Mouse (Mus musculus): ENCODE results near the gene Gpm6b. TPM values are rescaled to one million over a fixed set of nuclear protein-coding genes. Genes with fewer than 3 reads are reported as not detected.

Gene Gpm6b
- polyA plus RNA-seq, 1 experiment from 2014 or later = 245 TPM

- Histone ChIP-seq H3K36me3 (ENCODE audit: control insufficient read depth, insufficient read depth, low read length) (no peaks in the 10 kb centered on the region), H3K27ac (ENCODE audit: low read depth, low read length) (peak overlapping the region; percentile 65), H3K27me3 (replicated peaks; ENCODE audit: control insufficient read depth, insufficient read depth, low read length) (no peaks in the 10 kb centered on the region), H3K4me3 (ENCODE audit: low read depth, low read length) (no peak overlapping the region), H3K4me2 (ENCODE audit: low read length) (no peak overlapping the region), H3K9me3 (replicated peaks; ENCODE audit: control insufficient read depth, low read length) (no peaks in the 10 kb centered on the region), H3K4me1 (ENCODE audit: control insufficient read depth, insufficient read depth, low read length) (peaks cover 13% of the 10 kb centered on the region; the same call in 1 of the 2 replicates), H3K9ac (ENCODE audit: low read length) (no peak overlapping the region)
- DNase-seq (ENCODE audit: low spot score) = peak; percentile 63
- 25% methylated on average over 1 of the region's 1 CpGs for WGBS
- ATAC-seq = peak; percentile 24; the same call in 1 of the 2 replicates
Observed at GRCm38 (mm10) chrX:166315251-166315650, 76.5 kb downstream of the Gpm6b start.

GRCm38 (mm10) chrX:166316552-166317375 lies 78.1 kb downstream of the Gpm6b start:
- peak; percentile 89 for DNase-seq (ENCODE audit: low spot score)
- no peak overlapping the region for H3K4me2 ChIP-seq (ENCODE audit: low read length)

GRCm38 (mm10) chrX:166317376-166317679 lies 78.6 kb downstream of the Gpm6b start:
- Histone ChIP-seq H3K9me3 (replicated peaks; ENCODE audit: control insufficient read depth, low read length) (no peaks in the 10 kb centered on the region), H3K4me2 (ENCODE audit: low read length) (no peak overlapping the region), H3K27ac (ENCODE audit: low read depth, low read length) (peak overlapping the region; percentile 65), H3K4me1 (ENCODE audit: control insufficient read depth, insufficient read depth, low read length) (peaks cover 13% of the 10 kb centered on the region; the same call in 1 of the 2 replicates), H3K36me3 (ENCODE audit: control insufficient read depth, insufficient read depth, low read length) (no peaks in the 10 kb centered on the region), H3K27me3 (replicated peaks; ENCODE audit: control insufficient read depth, insufficient read depth, low read length) (no peaks in the 10 kb centered on the region), H3K4me3 (ENCODE audit: low read depth, low read length) (no peak overlapping the region), H3K9ac (ENCODE audit: low read length) (no peak overlapping the region)
- WGBS = 53% methylated on average over 1 of the region's 1 CpGs
- ATAC-seq = no peak; the same call in 1 of the 2 replicates
- peak; percentile 62 for DNase-seq (ENCODE audit: low spot score)

More at GRCm38 (mm10) chrX:166316552-166317375, 78.1 kb downstream of the Gpm6b start:
- ATAC-seq = peak; percentile 91
- 32% methylated on average over 7 of the region's 7 CpGs for WGBS
- Histone ChIP-seq H3K27ac (ENCODE audit: low read depth, low read length) (peak overlapping the region; percentile 65; the same call in 1 of the 2 replicates), H3K4me1 (ENCODE audit: control insufficient read depth, insufficient read depth, low read length) (peaks cover 13% of the 10 kb centered on the region; the same call in 1 of the 2 replicates), H3K9me3 (replicated peaks; ENCODE audit: control insufficient read depth, low read length) (no peaks in the 10 kb centered on the region), H3K36me3 (ENCODE audit: control insufficient read depth, insufficient read depth, low read length) (no peaks in the 10 kb centered on the region), H3K9ac (ENCODE audit: low read length) (no peak overlapping the region; the same call in 1 of the 2 replicates), H3K4me3 (ENCODE audit: low read depth, low read length) (no peak overlapping the region), H3K27me3 (replicated peaks; ENCODE audit: control insufficient read depth, insufficient read depth, low read length) (no peaks in the 10 kb centered on the region)

GRCm38 (mm10) chrX:166323226-166323625 lies 84.5 kb downstream of the Gpm6b start:
- H3K9me3 ChIP-seq (replicated peaks; ENCODE audit: control insufficient read depth, low read length) = no peaks in the 10 kb centered on the region
- H3K36me3 ChIP-seq (ENCODE audit: control insufficient read depth, insufficient read depth, low read length) = no peaks in the 10 kb centered on the region
- H3K4me1 ChIP-seq (ENCODE audit: control insufficient read depth, insufficient read depth, low read length) = peaks cover 4% of the 10 kb centered on the region; the same call in 1 of the 2 replicates
- 86% methylated on average over 3 of the region's 3 CpGs for WGBS
- no peak overlapping the region for H3K4me3 ChIP-seq (ENCODE audit: low read depth, low read length)
- no peak overlapping the region for H3K27ac ChIP-seq (ENCODE audit: low read depth, low read length)
- no peak for ATAC-seq
- H3K27me3 ChIP-seq (replicated peaks; ENCODE audit: control insufficient read depth, insufficient read depth, low read length) = no peaks in the 10 kb centered on the region
- no peak for DNase-seq (ENCODE audit: low spot score)
- no peak overlapping the region for H3K9ac ChIP-seq (ENCODE audit: low read length)
- H3K4me2 ChIP-seq (ENCODE audit: low read length) = no peak overlapping the region

- DNase-seq (ENCODE audit: low spot score) (no peak), ATAC-seq (peak; percentile 14; the same call in 1 of the 2 replicates)
- Histone ChIP-seq H3K27me3 (replicated peaks; ENCODE audit: control insufficient read depth, insufficient read depth, low read length) (no peaks in the 10 kb centered on the region; the same call in 1 of the 2 replicates), H3K4me3 (ENCODE audit: low read depth, low read length) (no peak overlapping the region), H3K9me3 (replicated peaks; ENCODE audit: control insufficient read depth, low read length) (no peaks in the 10 kb centered on the region), H3K4me2 (ENCODE audit: low read length) (no peak overlapping the region), H3K9ac (ENCODE audit: low read length) (no peak overlapping the region), H3K36me3 (ENCODE audit: control insufficient read depth, insufficient read depth, low read length) (no peaks in the 10 kb centered on the region), H3K4me1 (ENCODE audit: control insufficient read depth, insufficient read depth, low read length) (peaks cover 4% of the 10 kb centered on the region; the same call in 1 of the 2 replicates), H3K27ac (ENCODE audit: low read depth, low read length) (peak overlapping the region; percentile 89)
- WGBS = 52% methylated on average over 5 of the region's 5 CpGs
Observed at GRCm38 (mm10) chrX:166327621-166328020, 88.9 kb downstream of the Gpm6b start.

- Histone ChIP-seq H3K36me3 (ENCODE audit: control insufficient read depth, insufficient read depth, low read length) (no peaks in the 10 kb centered on the region), H3K9ac (ENCODE audit: low read length) (no peak overlapping the region), H3K27ac (ENCODE audit: low read depth, low read length) (peak overlapping the region; percentile 89), H3K4me3 (ENCODE audit: low read depth, low read length) (no peak overlapping the region), H3K27me3 (replicated peaks; ENCODE audit: control insufficient read depth, insufficient read depth, low read length) (no peaks in the 10 kb centered on the region; the same call in 1 of the 2 replicates), H3K4me1 (ENCODE audit: control insufficient read depth, insufficient read depth, low read length) (peaks cover 4% of the 10 kb centered on the region; the same call in 1 of the 2 replicates), H3K9me3 (replicated peaks; ENCODE audit: control insufficient read depth, low read length) (no peaks in the 10 kb centered on the region), H3K4me2 (ENCODE audit: low read length) (no peak overlapping the region)
- DNase-seq (ENCODE audit: low spot score) (no peak), ATAC-seq (peak; percentile 27)
- 43% methylated on average over 3 of the region's 3 CpGs for WGBS
Observed at GRCm38 (mm10) chrX:166328219-166328901, 89.6 kb downstream of the Gpm6b start.

- ATAC-seq (peak; percentile 92), DNase-seq (ENCODE audit: low spot score) (peak; percentile 78)
- H3K27me3 ChIP-seq (replicated peaks; ENCODE audit: control insufficient read depth, insufficient read depth, low read length) = no peaks in the 10 kb centered on the region; the same call in 1 of the 2 replicates
- H3K4me1 ChIP-seq (ENCODE audit: control insufficient read depth, insufficient read depth, low read length) = peaks cover 4% of the 10 kb centered on the region; the same call in 1 of the 2 replicates
- H3K4me2 ChIP-seq (ENCODE audit: low read length) = peak overlapping the region; percentile 28
- no peaks in the 10 kb centered on the region for H3K36me3 ChIP-seq (ENCODE audit: control insufficient read depth, insufficient read depth, low read length)
- H3K9ac ChIP-seq (ENCODE audit: low read length) = no peak overlapping the region; the same call in 1 of the 2 replicates
- H3K4me3 ChIP-seq (ENCODE audit: low read depth, low read length) = no peak overlapping the region
- peak overlapping the region; percentile 89 for H3K27ac ChIP-seq (ENCODE audit: low read depth, low read length)
- no peaks in the 10 kb centered on the region for H3K9me3 ChIP-seq (replicated peaks; ENCODE audit: control insufficient read depth, low read length)
- WGBS = 34% methylated on average over 9 of the region's 9 CpGs
Observed at GRCm38 (mm10) chrX:166328904-166329451, 90.3 kb downstream of the Gpm6b start.

- no peaks in the 10 kb centered on the region for H3K36me3 ChIP-seq (ENCODE audit: control insufficient read depth, insufficient read depth, low read length)
- no peak overlapping the region for H3K27ac ChIP-seq (ENCODE audit: low read depth, low read length)
- ATAC-seq = no peak
- no peaks in the 10 kb centered on the region for H3K9me3 ChIP-seq (replicated peaks; ENCODE audit: control insufficient read depth, low read length)
- H3K27me3 ChIP-seq (replicated peaks; ENCODE audit: control insufficient read depth, insufficient read depth, low read length) = no peaks in the 10 kb centered on the region; the same call in 1 of the 2 replicates
- H3K9ac ChIP-seq (ENCODE audit: low read length) = no peak overlapping the region
- H3K4me3 ChIP-seq (ENCODE audit: low read depth, low read length) = no peak overlapping the region
- no peak overlapping the region for H3K4me2 ChIP-seq (ENCODE audit: low read length)
- 89% methylated on average over 6 of the region's 6 CpGs for WGBS
- H3K4me1 ChIP-seq (ENCODE audit: control insufficient read depth, insufficient read depth, low read length) = no peaks in the 10 kb centered on the region
- DNase-seq (ENCODE audit: low spot score) = no peak
Observed at GRCm38 (mm10) chrX:166334516-166335136, 95.9 kb downstream of the Gpm6b start.
